Comparison of ENCODE assay signal across 8 mouse cellular contexts in the genomic region with DNA sequence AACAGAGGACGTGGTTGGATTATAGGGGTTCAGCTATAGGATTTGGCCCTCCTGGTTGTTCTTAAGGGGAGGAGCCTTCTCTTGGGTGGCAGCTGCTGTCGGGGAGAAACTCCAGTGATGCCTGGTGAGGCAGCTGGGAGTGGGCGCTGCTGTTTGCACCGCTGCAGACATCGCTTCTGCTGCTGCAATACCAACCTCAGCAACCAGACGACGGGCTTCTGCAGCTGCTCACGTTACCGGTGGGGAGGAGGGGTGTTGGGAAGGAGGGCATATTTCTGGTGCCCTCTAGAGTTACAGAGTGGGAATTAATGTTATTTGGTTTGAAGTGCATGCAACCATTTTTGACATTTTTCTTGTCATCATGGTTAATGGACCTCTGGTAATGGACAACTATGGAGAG. TPM values are rescaled to one million over a fixed set of nuclear protein-coding genes. Genes with fewer than 3 reads are reported as not detected.
DNase-seq lines count a peak whose midpoint lies in the region; ATAC-seq lines count a peak whose summit lies in the region.

No protein-coding gene starts in this region.

- H3K4me2 ChIP-seq in hindbrain, embryonic 12.5 days (replicated peaks) = peak overlapping the region; percentile 63

- under 1% methylated on average over 9 of the region's 9 CpGs for WGBS in hindbrain, embryonic 12.5 days

- no peaks in the 10 kb centered on the region for H3K27me3 ChIP-seq in hindbrain, embryonic 12.5 days

- no peaks in the 10 kb centered on the region for H3K9me3 ChIP-seq in hindbrain, embryonic 12.5 days (replicated peaks)

- peaks cover 19% of the 10 kb centered on the region for H3K36me3 ChIP-seq in hindbrain, embryonic 12.5 days

- peak overlapping the region; percentile 89 for H3K4me3 ChIP-seq in hindbrain, embryonic 12.5 days

- H3K27ac ChIP-seq in hindbrain, embryonic 12.5 days = peak overlapping the region; percentile 98

- peaks cover 22% of the 10 kb centered on the region for H3K4me1 ChIP-seq in hindbrain, embryonic 12.5 days

- peak; percentile 89 for DNase-seq in MN1 (ENCODE audit: low spot score)
- DNase-seq in cerebellum, adult 9-10 months = peak; percentile 75
- DNase-seq in frontal cortex, adult 2 months (ENCODE audit: extremely low spot score in 1 of 2, low spot score in 1 of 2) = peak; percentile 54 to 77
- peak; percentile 38 to 51 for DNase-seq in layer of hippocampus, postnatal 25 days (ENCODE audit: extremely low spot score in 1 of 2, low spot score in 1 of 2)
- DNase-seq in lung, postnatal 14 days = peak; percentile 69
- DNase-seq in ovary, postnatal 36 days (ENCODE audit: low spot score) = peak; percentile 62
- DNase-seq in thymus, postnatal 14 days = peak; percentile 89

- H3K9ac ChIP-seq in hindbrain, embryonic 12.5 days = peak overlapping the region; percentile 94

- ATAC-seq in hindbrain, embryonic 12.5 days (ENCODE audit: low FRiP score) = peak; percentile 20; the same call in 1 of the 2 replicates

RNA-seq across cellular contexts. Expression of a gene that starts 1.4 kb away (rescaled TPM):
- 38.6 and 45.5 TPM in 2 replicates for polyA plus RNA-seq in frontal cortex, adult 2 months (2012; rRNA removed)
- polyA plus RNA-seq in hindbrain, embryonic 12.5 days (2016; fragmentation: Nextera tagmentation; extraction: Ambion mirVana) = 89.1 and 89.5 TPM in 2 replicates
- 10 to 100 TPM; 84.9 to 91.3 TPM for total RNA-seq in layer of hippocampus, postnatal 25 days (2021)

Comparison
In these comparisons a context has a peak if more than half of its experiments do, and no peak if none do; other contexts are left out.
1. Peak in every context shown above with its lines: DNase-seq, ATAC-seq, H3K4me3 ChIP-seq and H3K27ac ChIP-seq.